Mouse (Mus musculus) MEL (cell line): ENCODE measurements around the gene Erlin1. TPM values are rescaled to one million over a fixed set of nuclear protein-coding genes. Genes with fewer than 3 reads are reported as not detected.
A peak's percentile ranks its signal among the peaks of the same experiment; 100 is the strongest.

Source experiments
- DNase-seq: peaks from one replicate; pipeline ENCODE4 v3.0.0; 2011; ENCODE audit warnings: low read depth, low spot score
- H3K27ac ChIP-seq: 2 replicates; pipeline ENCODE4 v1.5.1; 2012; ENCODE audit warnings: low read depth, mild to moderate bottlenecking, control low read depth, low read length, moderate library complexity; ENCODE audit not compliant: control insufficient read depth
- H3K27me3 ChIP-seq, 2 experiments: fragments of 150-350 bp in 1 of 2; sonication (generic) in 1 of 2; 2 replicates each; pipeline ENCODE4 v1.6.1; 2012; ENCODE audit warnings: low read length in 2 of 2, mild to moderate bottlenecking in 2 of 2, improper control_type of control experiment in 1 of 2, moderate library complexity in 1 of 2; ENCODE audit not compliant: insufficient read depth in 2 of 2, control insufficient read depth in 1 of 2
- H3K36me3 ChIP-seq, 2 experiments: 2 replicates each; pipeline ENCODE4 v1.6.1; 2012 to 2014; ENCODE audit warnings: low read length in 2 of 2, improper control_type of control experiment in 1 of 2, inconsistent platforms in 1 of 2, mild to moderate bottlenecking in 1 of 2; ENCODE audit not compliant: insufficient read depth in 2 of 2, control insufficient read depth in 1 of 2
- H3K4me1 ChIP-seq, 2 experiments: fragments of 150-350 bp in 1 of 2; sonication (generic) in 1 of 2; 2 replicates each; pipeline ENCODE4 v1.6.1; 2012; ENCODE audit warnings: low read length in 2 of 2, improper control_type of control experiment in 1 of 2, mild to moderate bottlenecking in 1 of 2; ENCODE audit not compliant: insufficient read depth in 2 of 2, control insufficient read depth in 1 of 2
- H3K4me3 ChIP-seq, 2 experiments: fragments of 150-350 bp in 1 of 2; sonication (generic) in 1 of 2; 2 replicates each; pipeline ENCODE4 v1.5.1; 2012; ENCODE audit warnings: low read depth in 2 of 2, low read length in 2 of 2, mild to moderate bottlenecking in 2 of 2, moderate library complexity in 2 of 2, control low read depth in 1 of 2, improper control_type of control experiment in 1 of 2; ENCODE audit not compliant: control insufficient read depth in 1 of 2, insufficient read depth in 1 of 2
- H3K79me2 ChIP-seq: 2 replicates; pipeline ENCODE4 v1.6.1; 2012; ENCODE audit warnings: mild to moderate bottlenecking, low read length, moderate library complexity; ENCODE audit not compliant: control insufficient read depth, poor library complexity, insufficient read depth
- H3K9ac ChIP-seq: 2 replicates; pipeline ENCODE4 v1.6.1; 2012; ENCODE audit warnings: low read depth, mild to moderate bottlenecking, control low read depth, low read length, moderate library complexity; ENCODE audit not compliant: control insufficient read depth, poor library complexity, severe bottlenecking
- H3K9me3 ChIP-seq: fragments of 150-350 bp; sonication (generic); replicated peaks from 2 replicates; pipeline ENCODE4 v1.6.1; 2012; ENCODE audit warnings: mild to moderate bottlenecking, low read length, improper control_type of control experiment, moderate library complexity; ENCODE audit not compliant: insufficient read depth
- BHLHE40 ChIP-seq: IDR thresholded peaks from 2 replicates; pipeline ENCODE4 v1.6.1; 2012; ENCODE audit warnings: low read depth, mild to moderate bottlenecking, inconsistent platforms, low read length, improper control_type of control experiment, borderline replicate concordance
- CHD2 ChIP-seq: IDR thresholded peaks from 2 replicates; pipeline ENCODE4 v1.6.1; 2011; ENCODE audit warnings: low read length, improper control_type of control experiment
- CTCF ChIP-seq, 3 experiments: IDR thresholded peaks in 2 of 3; conservative IDR thresholded peaks in 1 of 3; 2 replicates each; pipeline ENCODE4 v1.5.1; 2011 to 2012; ENCODE audit warnings: low read length in 3 of 3, low read depth in 2 of 3, mild to moderate bottlenecking in 2 of 3, improper control_type of control experiment in 1 of 3, inconsistent platforms in 1 of 3, mixed read lengths in 1 of 3, moderate library complexity in 1 of 3; ENCODE audit not compliant: control insufficient read depth in 1 of 3, insufficient read depth in 1 of 3, poor library complexity in 1 of 3, severe bottlenecking in 1 of 3
- E2F4 ChIP-seq: IDR thresholded peaks from 2 replicates; pipeline ENCODE4 v1.6.1; 2011; ENCODE audit warnings: low read depth, low read length, improper control_type of control experiment, borderline replicate concordance
- ELF1 ChIP-seq: IDR thresholded peaks from 2 replicates; pipeline ENCODE4 v1.6.1; 2014; ENCODE audit warnings: low read depth, mild to moderate bottlenecking, inconsistent platforms, low read length, improper control_type of control experiment, moderate library complexity
- ETS1 ChIP-seq: IDR thresholded peaks from 2 replicates; pipeline ENCODE4 v1.6.1; 2012; ENCODE audit warnings: low read depth, mild to moderate bottlenecking, inconsistent platforms, low read length, improper control_type of control experiment, moderate library complexity
- GABPA ChIP-seq: IDR thresholded peaks from 2 replicates; pipeline ENCODE4 v1.6.1; 2012; ENCODE audit warnings: low read depth, mild to moderate bottlenecking, inconsistent platforms, low read length, improper control_type of control experiment, moderate library complexity
- GATA1 ChIP-seq: IDR thresholded peaks from 2 replicates; pipeline ENCODE4 v1.6.1; 2011; ENCODE audit warnings: low read depth, low read length, improper control_type of control experiment
- HCFC1 ChIP-seq: IDR thresholded peaks from 2 replicates; pipeline ENCODE4 v1.6.1; 2012; ENCODE audit warnings: low read depth, mild to moderate bottlenecking, inconsistent platforms, low read length, improper control_type of control experiment, moderate library complexity
- JUND ChIP-seq: IDR thresholded peaks from 2 replicates; pipeline ENCODE4 v1.6.1; 2011; ENCODE audit warnings: low read depth, mild to moderate bottlenecking, improper control_type of control experiment, low read length
- KAT2A ChIP-seq: conservative IDR thresholded peaks from 2 replicates; pipeline ENCODE4 v1.6.1; 2012; ENCODE audit warnings: low read depth, low read length, improper control_type of control experiment, inconsistent platforms
- MAFK ChIP-seq: IDR thresholded peaks from 2 replicates; pipeline ENCODE4 v1.6.1; 2011; ENCODE audit warnings: low read depth, mild to moderate bottlenecking, low read length, improper control_type of control experiment, borderline replicate concordance
- MAX ChIP-seq: IDR thresholded peaks from 2 replicates; pipeline ENCODE4 v1.6.1; 2011; ENCODE audit warnings: low read length, improper control_type of control experiment
- MEF2A ChIP-seq: IDR thresholded peaks from 2 replicates; pipeline ENCODE4 v1.6.1; 2014; ENCODE audit warnings: low read depth, mild to moderate bottlenecking, inconsistent platforms, low read length, improper control_type of control experiment; ENCODE audit not compliant: poor library complexity, insufficient replicate concordance, severe bottlenecking; ENCODE audit errors: extremely low read depth
- MXI1 ChIP-seq: IDR thresholded peaks from 2 replicates; pipeline ENCODE4 v1.6.1; 2011; ENCODE audit warnings: mild to moderate bottlenecking, low read depth, low read length, improper control_type of control experiment
- MYB ChIP-seq: IDR thresholded peaks from 2 replicates; pipeline ENCODE4 v1.6.1; 2011; ENCODE audit warnings: mild to moderate bottlenecking, low read depth, low read length, improper control_type of control experiment
- MYC ChIP-seq: IDR thresholded peaks from 2 replicates; pipeline ENCODE4 v1.6.1; 2011; ENCODE audit warnings: low read depth, mild to moderate bottlenecking, low read length, improper control_type of control experiment, moderate library complexity
- NELFE ChIP-seq: IDR thresholded peaks from 2 replicates; pipeline ENCODE4 v1.6.1; 2011; ENCODE audit warnings: low read depth, low read length, improper control_type of control experiment
- NRF1 ChIP-seq: IDR thresholded peaks from 2 replicates; pipeline ENCODE4 v1.6.1; 2014; ENCODE audit warnings: low read depth, mild to moderate bottlenecking, inconsistent platforms, low read length, improper control_type of control experiment, moderate library complexity; ENCODE audit not compliant: poor library complexity, insufficient read depth, severe bottlenecking
- POLR2A ChIP-seq, 2 experiments: IDR thresholded peaks; 2 replicates each; pipeline ENCODE4 v1.6.1; 2011 to 2012; ENCODE audit warnings: low read length in 2 of 2, mild to moderate bottlenecking in 2 of 2, control low read depth in 1 of 2, improper control_type of control experiment in 1 of 2, low read depth in 1 of 2, moderate library complexity in 1 of 2; ENCODE audit not compliant: control insufficient read depth in 1 of 2, insufficient read depth in 1 of 2, poor library complexity in 1 of 2
- POLR2AphosphoS2 ChIP-seq: IDR thresholded peaks from 2 replicates; pipeline ENCODE4 v1.6.1; 2011; ENCODE audit warnings: low read length, improper control_type of control experiment
- POLR2AphosphoS5 ChIP-seq: IDR thresholded peaks from 2 replicates; pipeline ENCODE4 v1.6.1; 2012; ENCODE audit warnings: low read depth, borderline replicate concordance, mild to moderate bottlenecking, inconsistent platforms, low read length, moderate library complexity, mixed read lengths
- RAD21 ChIP-seq: IDR thresholded peaks from 2 replicates; pipeline ENCODE4 v1.6.1; 2011; ENCODE audit warnings: mild to moderate bottlenecking, low read depth, low read length, improper control_type of control experiment
- RCOR1 ChIP-seq: IDR thresholded peaks from 2 replicates; pipeline ENCODE4 v1.6.1; 2012; ENCODE audit warnings: low read depth, mild to moderate bottlenecking, inconsistent platforms, low read length, improper control_type of control experiment
- SIN3A ChIP-seq: IDR thresholded peaks from 2 replicates; pipeline ENCODE4 v1.6.1; 2012; ENCODE audit warnings: low read length, improper control_type of control experiment, inconsistent platforms
- SMC3 ChIP-seq: IDR thresholded peaks from 2 replicates; pipeline ENCODE4 v1.6.1; 2011; ENCODE audit warnings: low read depth, low read length, improper control_type of control experiment
- TAL1 ChIP-seq: IDR thresholded peaks from 2 replicates; pipeline ENCODE4 v1.6.1; 2012; ENCODE audit warnings: mild to moderate bottlenecking, inconsistent platforms, low read length, moderate library complexity, mixed read lengths
- TBP ChIP-seq: IDR thresholded peaks from 2 replicates; pipeline ENCODE4 v1.8.0; 2011; ENCODE audit warnings: low read depth, low read length, improper control_type of control experiment
- TCF12 ChIP-seq: IDR thresholded peaks from 2 replicates; pipeline ENCODE4 v1.6.1; 2014; ENCODE audit warnings: low read depth, mild to moderate bottlenecking, inconsistent platforms, low read length, improper control_type of control experiment, moderate library complexity
- USF1 ChIP-seq: IDR thresholded peaks from 2 replicates; pipeline ENCODE4 v1.6.1; 2014; ENCODE audit warnings: low read depth, mild to moderate bottlenecking, inconsistent platforms, low read length, improper control_type of control experiment, moderate library complexity
- USF2 ChIP-seq, 2 experiments: IDR thresholded peaks; 2 replicates each; pipeline ENCODE4 v1.6.1; 2011 to 2012; ENCODE audit warnings: improper control_type of control experiment in 2 of 2, low read length in 2 of 2, borderline replicate concordance in 1 of 2, inconsistent platforms in 1 of 2, low read depth in 1 of 2, mild to moderate bottlenecking in 1 of 2; ENCODE audit not compliant: insufficient read depth in 1 of 2
- ZC3H11A ChIP-seq: IDR thresholded peaks from 2 replicates; pipeline ENCODE4 v1.6.1; 2012; ENCODE audit warnings: low read depth, mild to moderate bottlenecking, inconsistent platforms, low read length, improper control_type of control experiment
- ZKSCAN1 ChIP-seq: IDR thresholded peaks from 2 replicates; pipeline ENCODE4 v1.6.1; 2012; ENCODE audit warnings: low read depth, mild to moderate bottlenecking, inconsistent platforms, low read length, improper control_type of control experiment, moderate library complexity
- ZMIZ1 ChIP-seq: IDR thresholded peaks from 2 replicates; pipeline ENCODE4 v1.6.1; 2012; ENCODE audit warnings: low read depth, mild to moderate bottlenecking, inconsistent platforms, low read length, improper control_type of control experiment, moderate library complexity
- ZNF384 ChIP-seq: IDR thresholded peaks from 2 replicates; pipeline ENCODE4 v1.6.1; 2012; ENCODE audit warnings: low read depth, mild to moderate bottlenecking, inconsistent platforms, low read length, improper control_type of control experiment
- polyA plus RNA-seq, 2 experiments: library from polyadenylated mRNA; stranded (reverse) in 1 of 2; unstranded in 1 of 2; fragments of >175 nt in 1 of 2; fragments of >200 nt in 1 of 2; gene quantifications; 2 replicates each; pipeline versions ENCODE4 v1.2.1 to v1.2.4; 2012; ENCODE audit warnings: low replicate concordance in 2 of 2, low read depth in 1 of 2; ENCODE audit not compliant: insufficient read length in 2 of 2, insufficient read depth in 1 of 2, missing spikeins in 1 of 2
- total RNA-seq: library from RNA; depleted of rRNA; stranded (reverse); fragments of 300-350 nt; gene quantifications from 2 replicates; pipeline ENCODE4 v1.2.3, GENCODE M21; 2012; rRNA removed

Erlin1 gene
- 23.8 and 25.0 TPM in 2 replicates for total RNA-seq
- 100 to 1,000 TPM in 1 of 2 experiments, 10 to 100 TPM in 1; 39.5 to 108 TPM for polyA plus RNA-seq

DNA sequence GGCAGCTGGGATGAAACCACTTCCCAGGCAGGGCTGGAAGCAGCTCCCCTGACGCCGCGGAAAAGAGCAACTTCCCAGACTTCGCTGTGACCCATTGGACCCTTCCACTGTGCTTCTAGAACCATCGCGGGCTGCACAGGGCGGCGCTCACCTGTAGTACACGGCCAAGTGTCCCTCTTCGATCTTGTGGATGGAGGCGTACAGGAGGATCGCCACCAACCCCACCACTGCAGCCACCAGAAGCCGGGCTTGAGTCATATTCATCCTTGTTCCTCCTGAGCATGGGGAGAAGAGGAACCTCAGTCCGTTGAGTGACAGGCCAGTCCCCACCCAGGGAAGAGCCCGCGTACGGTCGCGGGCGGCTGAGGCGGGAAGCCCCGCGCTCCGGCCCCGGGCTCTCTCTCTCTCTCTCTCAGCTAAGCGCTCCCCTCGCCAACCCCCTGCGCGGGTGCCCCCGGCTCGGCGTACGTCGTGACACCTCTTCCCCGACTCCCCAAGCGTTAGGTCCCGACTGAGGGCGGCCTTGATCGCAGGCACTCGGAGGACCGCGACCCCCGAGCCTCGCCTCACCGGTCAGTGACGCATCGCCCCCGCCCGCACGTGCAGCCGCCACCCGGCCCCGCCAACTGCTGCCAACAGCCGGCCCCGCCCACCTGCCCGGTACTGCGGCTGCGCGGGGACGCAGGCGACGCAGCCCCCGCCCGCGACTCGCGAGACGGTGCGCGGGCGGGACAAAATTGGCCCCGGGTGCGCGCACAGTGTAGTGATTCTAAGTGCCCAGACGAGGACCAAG, at the start of gene Erlin1:
Gene Erlin1, minus strand, starts transcription at position 665 of the 793 bp plus-strand sequence.
- peaks cover 23 to 24% of the 10 kb centered on the region in 2 experiments for H3K36me3 ChIP-seq
- peak within 1 kb of the TSS; percentile 85 for H3K9ac ChIP-seq
- DNase-seq: peak; percentile 94
- H3K79me2 ChIP-seq: peaks cover 23% of the 10 kb centered on the region
- H3K4me1 ChIP-seq: peaks cover 8 to 12% of the 10 kb centered on the region in 2 experiments; a peak in 2 of 4 replicates
- H3K27ac ChIP-seq: peak within 1 kb of the TSS; percentile 70
- no peaks in the 10 kb centered on the region for H3K27me3 ChIP-seq
- peak within 1 kb of the TSS; percentile 92 to 97 for H3K4me3 ChIP-seq
- H3K9me3 ChIP-seq: no peaks in the 10 kb centered on the region
- TF ChIP-seq MXI1: peak; percentile 96
- no peak; the same call in 1 of the 2 replicates for TF ChIP-seq TCF12
- TF ChIP-seq GATA1: no peak
- TF ChIP-seq MYC: peak; percentile 43; the same call in 1 of the 2 replicates
- peak; percentile 77 for TF ChIP-seq CHD2
- TF ChIP-seq NRF1: peak; percentile 90
- TF ChIP-seq GABPA: no peak
- 0 out of 2 replicates have a peak, but pooled peaks have one; percentile 7 for TF ChIP-seq RCOR1
- TF ChIP-seq POLR2AphosphoS2: peak; percentile 86
- TF ChIP-seq ZC3H11A: no peak
- TF ChIP-seq ETS1: 0 out of 2 replicates have a peak, but pooled peaks have one; percentile 21
- no peak; the same call in 1 of the 2 replicates for TF ChIP-seq KAT2A
- TF ChIP-seq TAL1: no peak
- TF ChIP-seq SMC3: no peak
- TF ChIP-seq POLR2A (IDR thresholded peaks at IDR 0.05; ENCODE audit: control insufficient read depth in 1 of 2, insufficient read depth in 1 of 2, low read depth in 1 of 2, low read length in 2 of 2, poor library complexity in 1 of 2): peak; percentile 83 to 84
- no peak for TF ChIP-seq POLR2AphosphoS5
- no peak for TF ChIP-seq JUND
- no peak for TF ChIP-seq MEF2A
- TF ChIP-seq RAD21: no peak
- TF ChIP-seq TBP: 0 out of 2 replicates have a peak, but pooled peaks have one; percentile 31
- peak; percentile 51 for TF ChIP-seq USF1
- TF ChIP-seq NELFE: peak; percentile 88
- no peak for TF ChIP-seq CTCF (IDR thresholded peaks at IDR 0.05 in 2 of 3, conservative IDR thresholded peaks at IDR 0.05 in 1 of 3; ENCODE audit: control insufficient read depth in 1 of 3, insufficient read depth in 1 of 3, low read depth in 2 of 3, low read length in 3 of 3, poor library complexity in 1 of 3, severe bottlenecking in 1 of 3)
- TF ChIP-seq SIN3A: peak; percentile 76
- peak; percentile 38; the same call in 1 of the 2 replicates for TF ChIP-seq ELF1
- TF ChIP-seq BHLHE40: peak; percentile 99
- TF ChIP-seq HCFC1: peak; percentile 79
- TF ChIP-seq MAX: peak; percentile 87
- TF ChIP-seq E2F4: peak; percentile 12; the same call in 1 of the 2 replicates
- TF ChIP-seq ZNF384: no peak
- 0 out of 2 replicates have a peak, but pooled peaks have one; percentile 39 for TF ChIP-seq MYB
- TF ChIP-seq ZMIZ1: 0 out of 2 replicates have a peak, but pooled peaks have one; percentile 62
- TF ChIP-seq ZKSCAN1: no peak
- no peak for TF ChIP-seq USF2 (IDR thresholded peaks at IDR 0.05; ENCODE audit: borderline replicate concordance in 1 of 2, insufficient read depth in 1 of 2, low read depth in 1 of 2, low read length in 2 of 2)
- no peak for TF ChIP-seq MAFK
